Mouse (Mus musculus) bone marrow, adult 2 months (tissue): ENCODE results near the gene Col8a2.

Experiments
- CTCF ChIP-seq: fragments of 200-500 bp; IDR thresholded peaks from 2 replicates; pipeline ENCODE4 v1.5.1; 2011; ENCODE audit warnings: low read length, control low read depth; ENCODE audit not compliant: control insufficient read depth, insufficient read depth
- POLR2A ChIP-seq: fragments of 200-500 bp; IDR thresholded peaks from 2 replicates; pipeline ENCODE4 v1.6.1; 2011; ENCODE audit warnings: low read depth, mild to moderate bottlenecking, control low read depth, low read length, borderline replicate concordance; ENCODE audit not compliant: control insufficient read depth

- no peak for TF ChIP-seq CTCF
- TF ChIP-seq POLR2A: no peak
Measured at GRCm38 (mm10) chr4:126300916-126301583, 14.5 kb downstream of the Col8a2 start.
